Mouse (Mus musculus): ENCODE measurements at regions not wholly inside any gene's neighbourhood (a gene's known extent, or its start where the extent isn't known, plus 50 kb on each side); places are given as distances from the start of the nearest gene placed in this dataset.

DNA sequence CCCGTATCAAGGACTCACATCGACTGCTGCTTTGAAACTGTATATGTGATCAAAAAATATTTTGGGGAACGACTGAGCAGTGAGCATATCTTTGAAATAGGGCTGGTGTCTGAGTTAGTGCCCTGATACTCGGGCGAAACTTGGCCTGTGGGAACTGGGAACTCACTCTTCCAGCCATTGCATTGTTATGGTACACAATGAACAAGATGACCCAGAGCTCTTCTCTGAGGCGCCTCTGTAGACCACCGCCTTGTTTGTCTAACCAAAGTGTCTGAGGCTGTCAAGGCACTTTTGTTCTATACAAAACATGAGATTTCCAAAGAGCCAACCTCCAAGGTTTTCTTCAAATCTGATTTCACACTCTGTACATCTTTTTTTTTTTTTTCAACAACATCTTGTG lies 201.5 kb downstream of the Cog6 start:
- no peak for DNase-seq (ENCODE audit: low read depth, low spot score)

DNA sequence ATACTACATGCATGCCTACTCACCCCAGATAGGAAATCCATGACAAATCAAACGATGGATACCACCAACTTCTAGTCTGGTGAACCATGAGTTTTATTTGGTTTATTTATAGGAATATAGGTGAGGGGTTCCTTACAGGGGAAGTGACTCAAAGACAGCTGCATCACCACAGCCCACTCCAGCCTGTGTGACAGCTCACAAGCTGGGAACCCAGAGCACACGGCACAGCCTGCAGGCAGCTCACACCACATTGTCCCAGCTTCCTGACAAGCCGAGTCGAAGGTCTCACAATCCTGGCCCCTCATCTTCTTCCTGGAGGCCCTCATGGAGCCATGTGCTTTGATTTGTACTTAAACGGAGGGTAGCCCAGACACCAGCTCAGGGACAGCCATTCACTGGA lies 214.7 kb downstream of the Cog6 start:
- DNase-seq (ENCODE audit: low read depth, low spot score) = no peak

DNA sequence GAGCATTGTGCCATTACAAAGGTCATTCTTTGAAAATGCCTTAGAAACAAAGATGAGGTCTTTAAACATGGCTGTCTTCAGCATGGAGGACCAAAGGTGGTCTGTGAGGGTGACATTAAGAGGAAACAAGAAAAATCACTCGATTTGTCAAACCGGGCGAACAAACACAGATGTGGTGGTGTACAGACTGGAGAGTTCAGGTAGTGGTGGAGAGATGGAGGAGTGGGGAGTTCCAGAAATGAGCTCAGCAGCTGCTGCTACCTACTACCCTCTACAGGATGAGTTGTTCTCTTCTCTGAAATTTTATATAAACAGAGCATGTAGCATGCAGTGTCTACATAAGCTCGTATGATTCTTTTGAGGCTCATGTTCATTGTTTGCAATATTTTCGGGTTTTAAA lies 215.6 kb downstream of the Cog6 start:
- DNase-seq (ENCODE audit: low read depth, low spot score) = no peak

DNA sequence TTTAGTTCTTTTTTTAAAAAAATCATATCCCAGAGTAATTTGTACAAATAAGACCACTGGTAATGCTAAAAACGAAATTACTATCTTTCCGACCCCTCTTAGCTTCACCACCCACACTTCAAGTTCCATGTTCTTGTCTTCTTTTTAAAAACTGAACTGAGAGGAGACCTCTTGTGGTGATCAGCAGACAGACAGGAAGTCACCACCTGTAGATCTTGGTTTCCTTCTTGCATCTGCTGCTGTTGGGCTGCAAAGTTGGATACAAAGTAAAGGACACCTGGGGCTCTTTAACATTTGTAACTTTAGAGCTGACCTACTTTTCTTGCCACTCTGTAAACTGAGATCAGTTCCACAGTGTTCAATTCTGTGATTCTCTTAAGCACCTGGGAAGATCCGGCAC lies 216.4 kb downstream of the Cog6 start:
- DNase-seq (ENCODE audit: low read depth, low spot score) = no peak

DNA sequence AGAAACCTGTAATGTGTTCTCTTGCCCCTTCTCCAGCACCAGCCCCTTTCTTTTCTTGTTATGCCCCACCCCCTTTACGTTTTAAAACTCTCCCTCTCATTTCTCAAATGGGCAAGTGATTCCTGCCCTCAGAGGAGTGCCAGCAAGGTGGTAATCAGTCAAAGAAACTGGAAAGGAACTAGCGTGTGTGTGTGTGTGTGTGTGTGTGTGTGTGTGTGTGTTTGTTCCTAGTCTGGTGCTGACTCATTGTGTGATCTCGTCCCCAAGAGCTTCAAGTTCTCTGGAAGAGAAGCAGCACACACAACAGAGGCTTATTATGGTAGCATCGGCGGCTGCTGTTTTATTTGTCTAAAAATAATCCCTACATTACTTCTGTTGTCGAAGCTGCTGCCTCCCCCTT lies 219.2 kb downstream of the Cog6 start:
- no peak for DNase-seq (ENCODE audit: low read depth, low spot score)

DNA sequence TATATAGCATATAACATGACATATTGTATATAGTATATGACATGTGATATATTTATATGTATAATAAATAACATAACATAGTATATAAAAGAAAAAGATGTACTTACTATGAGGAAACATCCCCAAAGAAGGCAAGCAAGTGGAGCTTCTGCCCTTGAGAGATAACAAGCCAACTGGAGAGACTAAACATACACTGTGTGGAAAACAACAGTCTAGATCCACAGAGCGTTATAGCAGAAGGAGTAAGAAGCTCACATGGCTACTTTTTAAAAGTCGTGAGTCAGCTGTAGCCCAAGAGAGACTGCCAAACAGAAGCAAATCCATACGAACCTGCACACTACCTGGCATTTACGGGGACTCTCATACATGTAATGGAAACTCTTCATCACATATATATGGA lies 219.9 kb downstream of the Cog6 start:
- no peak for DNase-seq (ENCODE audit: low read depth, low spot score)

DNA sequence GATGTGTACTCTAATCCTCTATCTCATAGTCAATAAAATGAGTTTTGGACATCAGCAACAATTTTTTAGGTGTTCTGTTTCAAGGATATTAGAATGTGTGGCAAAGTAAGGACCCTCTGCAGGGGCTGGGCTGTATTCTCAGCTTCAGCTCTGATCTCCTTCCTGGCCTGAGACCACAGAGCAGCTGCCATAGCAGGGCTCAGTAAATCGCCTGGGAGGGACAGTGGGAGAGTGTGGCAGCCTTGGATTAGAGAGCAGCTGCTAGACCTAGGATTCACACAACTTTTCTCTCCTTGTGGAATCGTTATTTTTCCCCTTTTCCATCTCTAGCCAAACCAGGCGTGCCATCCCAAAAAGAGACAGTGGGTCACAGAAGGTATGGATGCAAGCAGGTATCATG lies 222.8 kb downstream of the Cog6 start:
- DNase-seq (ENCODE audit: low read depth, low spot score) = no peak

DNA sequence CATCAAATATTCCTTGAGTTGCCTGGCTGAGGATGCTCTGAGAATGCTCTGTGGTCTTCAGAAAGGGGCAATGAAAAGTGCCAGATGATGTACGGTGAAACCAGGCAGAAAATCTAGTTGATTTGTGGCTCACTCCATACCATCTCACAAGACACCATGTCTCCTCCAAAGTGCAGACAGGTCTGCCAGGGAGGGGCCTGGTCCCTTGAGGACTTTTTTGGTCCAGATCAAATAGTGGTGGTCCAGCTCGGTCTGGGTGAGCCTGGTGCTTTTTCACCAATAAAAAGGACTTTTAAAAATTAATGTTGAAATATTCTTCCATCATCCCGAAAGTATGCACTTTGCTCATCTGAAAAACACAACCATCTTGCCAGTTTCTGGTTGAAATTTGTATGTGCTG lies 224.2 kb downstream of the Cog6 start:
- no peak for DNase-seq (ENCODE audit: low read depth, low spot score)

DNA sequence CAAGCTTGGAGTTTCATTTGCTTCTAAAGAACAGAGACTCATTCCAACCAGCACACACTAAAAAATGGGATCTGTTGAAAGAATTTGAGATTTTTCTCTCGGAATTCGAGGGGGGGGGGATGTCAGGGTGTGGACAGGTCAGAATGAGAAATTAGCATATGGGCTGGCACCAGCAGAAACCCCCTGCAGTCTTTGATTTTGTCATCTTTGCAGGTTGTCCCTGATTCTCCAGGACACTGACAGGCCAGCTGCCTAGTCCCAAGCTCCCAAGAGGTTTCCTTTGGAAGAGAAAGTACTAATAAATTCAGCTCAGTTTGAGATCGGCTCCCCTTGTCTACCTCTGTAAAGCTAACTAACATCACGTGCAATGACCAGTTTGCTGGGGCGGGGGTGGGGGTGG lies 224.9 kb downstream of the Cog6 start:
- DNase-seq (ENCODE audit: low read depth, low spot score) = no peak

DNA sequence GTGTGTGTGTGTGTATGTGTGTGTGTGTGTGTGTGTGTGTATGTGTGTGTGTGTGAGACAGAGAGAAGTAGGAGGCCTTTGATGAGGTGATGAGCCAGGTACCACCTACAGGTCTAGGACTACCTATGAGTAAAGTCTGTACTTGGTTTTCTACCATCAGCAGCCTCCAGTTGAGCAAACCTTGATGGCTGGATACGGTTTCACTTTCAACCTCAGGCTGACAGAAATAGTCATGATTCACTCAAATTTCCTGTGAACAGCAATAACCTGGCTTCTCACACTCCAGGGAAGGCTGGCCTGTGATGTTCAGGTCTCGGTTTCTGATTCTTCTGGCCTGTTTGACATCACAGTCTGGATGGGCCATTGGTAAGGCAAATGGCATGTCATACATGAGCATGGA lies 226.1 kb downstream of the Cog6 start:
- DNase-seq (ENCODE audit: low read depth, low spot score) = no peak

DNA sequence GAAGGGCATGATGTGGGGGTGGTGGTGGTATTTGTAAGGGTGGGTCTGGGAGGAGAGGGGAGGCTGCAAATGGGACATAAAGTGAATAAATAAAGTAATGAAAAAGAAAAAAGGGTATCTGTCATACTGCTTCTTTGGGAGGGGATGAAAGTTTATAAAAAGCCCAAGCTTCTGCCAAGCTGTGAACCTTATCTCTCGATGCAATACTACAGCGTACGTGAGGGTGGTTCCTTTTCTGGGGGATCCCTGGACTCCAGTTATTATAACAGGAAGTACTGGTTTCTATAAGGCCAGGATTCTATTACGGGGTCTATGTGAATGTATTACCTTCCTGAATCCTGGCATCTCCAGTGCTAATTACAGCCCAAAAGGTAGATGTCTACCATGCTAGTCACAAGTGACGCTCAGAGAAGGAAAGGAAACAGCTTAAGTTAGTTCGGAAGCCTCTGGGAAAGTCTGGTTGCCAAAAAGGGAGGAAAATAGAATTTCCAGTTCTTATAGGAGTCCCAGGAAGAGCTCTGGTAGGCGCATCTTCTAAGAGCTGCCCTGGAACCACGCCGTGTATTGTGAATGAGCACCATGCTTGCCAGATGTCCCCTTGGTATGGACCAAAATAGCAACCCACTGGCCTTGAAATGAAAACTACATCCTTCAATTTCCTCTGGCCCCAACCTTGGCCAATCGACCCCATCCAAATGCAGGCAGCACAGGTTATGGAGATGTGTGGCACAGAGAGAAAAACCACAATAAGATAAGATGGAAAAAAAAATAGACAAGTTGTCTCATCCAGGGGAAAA lies 228.9 kb downstream of the Cog6 start:
- no peak for DNase-seq (ENCODE audit: low read depth, low spot score)

DNA sequence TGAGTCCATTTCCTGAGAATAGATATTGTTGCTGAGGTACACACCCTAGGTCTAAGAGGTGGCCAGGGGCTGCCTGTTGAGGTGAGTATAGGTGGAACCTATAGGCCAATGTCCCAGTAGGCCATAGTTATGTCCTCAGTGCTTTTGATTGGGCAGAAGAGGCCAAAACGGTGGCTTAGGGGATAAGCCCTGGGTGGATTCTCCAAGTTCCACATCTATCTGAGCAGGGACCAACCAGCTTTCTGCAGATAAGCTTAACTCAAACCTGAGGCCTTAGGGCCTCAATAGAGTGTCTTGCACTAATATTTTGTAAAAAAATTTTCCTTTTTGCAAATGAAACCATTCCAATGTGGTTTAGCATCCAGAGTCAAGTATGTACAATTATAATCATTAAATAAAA lies 231.4 kb downstream of the Cog6 start:
- no peak for DNase-seq (ENCODE audit: low read depth, low spot score)

DNA sequence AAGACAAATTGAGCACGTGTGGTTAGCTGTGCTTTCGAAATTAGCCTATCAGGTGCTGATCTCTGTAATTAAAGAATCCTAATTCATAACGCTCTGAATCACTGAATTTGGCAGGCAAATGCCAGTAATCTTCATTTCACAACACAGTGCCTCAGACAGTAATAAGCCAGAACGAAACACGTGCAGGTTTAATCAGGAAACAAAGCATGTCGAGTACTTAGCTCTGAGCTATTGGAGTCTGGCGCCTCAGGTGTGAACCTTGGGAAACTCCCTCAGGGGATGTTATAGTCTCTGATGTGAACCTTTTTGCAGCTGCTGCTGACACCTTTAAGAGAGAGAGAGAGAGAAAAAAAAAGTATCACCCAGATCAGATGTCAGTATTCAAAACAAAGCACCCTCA lies 232.6 kb downstream of the Cog6 start:
- no peak for DNase-seq (ENCODE audit: low read depth, low spot score)

DNA sequence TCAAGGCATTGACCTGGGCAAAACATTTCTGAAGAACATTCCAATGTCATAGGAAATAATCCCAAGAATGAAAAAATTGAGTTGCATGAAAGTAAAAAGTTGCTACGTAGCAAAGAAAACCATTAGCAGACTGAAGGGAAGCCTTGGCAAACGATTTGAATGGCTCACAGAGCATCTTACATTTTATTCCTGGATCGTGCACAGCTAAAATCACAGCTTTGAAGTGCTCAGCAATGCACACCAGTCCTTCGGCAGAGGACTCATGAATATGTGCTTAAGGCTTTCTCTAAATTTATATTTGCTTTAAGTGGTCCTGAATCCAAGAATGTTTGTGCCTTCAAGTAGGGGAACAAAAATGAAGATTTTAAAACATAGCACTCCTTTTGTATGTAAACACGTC lies 234.5 kb downstream of the Cog6 start:
- DNase-seq (ENCODE audit: low read depth, low spot score) = no peak

DNA sequence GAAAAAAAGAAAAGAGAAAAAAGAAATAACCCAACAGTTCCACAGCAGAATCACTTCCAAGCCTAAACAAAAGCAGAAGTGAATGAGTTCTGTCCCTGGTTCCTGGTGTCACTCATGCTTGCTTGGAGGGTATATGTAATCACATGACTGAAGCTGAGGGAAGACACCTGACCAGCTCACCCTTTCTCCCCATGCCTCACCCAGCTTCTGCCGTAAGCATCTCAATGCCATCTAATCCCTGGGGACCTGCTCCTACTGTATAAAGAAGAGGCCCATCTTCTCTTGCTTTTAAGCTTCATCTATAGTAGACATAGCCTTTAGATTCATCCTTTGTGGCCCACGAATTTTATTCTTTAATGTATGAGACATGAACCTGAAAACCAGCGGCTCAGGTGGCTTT lies 235.5 kb downstream of the Cog6 start:
- no peak for DNase-seq (ENCODE audit: low read depth, low spot score)

DNA sequence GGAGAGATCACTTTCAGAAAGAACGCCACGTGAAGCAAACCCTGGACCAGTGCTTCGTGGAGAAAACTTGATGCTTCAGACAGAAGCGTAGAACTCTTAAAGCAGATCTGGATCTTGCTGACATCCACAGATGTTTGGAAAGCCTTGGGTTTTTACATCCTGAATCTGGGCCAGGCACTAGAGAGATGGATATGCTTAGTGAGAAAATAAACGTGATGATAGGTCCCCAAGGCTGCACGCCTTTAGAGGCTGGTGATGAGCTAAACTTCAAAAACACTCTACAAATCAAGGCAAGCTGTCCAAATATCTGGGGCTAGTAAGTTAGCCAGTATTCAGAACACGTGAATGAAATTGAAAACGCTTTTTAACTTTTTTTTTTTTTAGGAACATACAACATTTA lies 236.7 kb downstream of the Cog6 start:
- DNase-seq (ENCODE audit: low read depth, low spot score) = no peak

DNA sequence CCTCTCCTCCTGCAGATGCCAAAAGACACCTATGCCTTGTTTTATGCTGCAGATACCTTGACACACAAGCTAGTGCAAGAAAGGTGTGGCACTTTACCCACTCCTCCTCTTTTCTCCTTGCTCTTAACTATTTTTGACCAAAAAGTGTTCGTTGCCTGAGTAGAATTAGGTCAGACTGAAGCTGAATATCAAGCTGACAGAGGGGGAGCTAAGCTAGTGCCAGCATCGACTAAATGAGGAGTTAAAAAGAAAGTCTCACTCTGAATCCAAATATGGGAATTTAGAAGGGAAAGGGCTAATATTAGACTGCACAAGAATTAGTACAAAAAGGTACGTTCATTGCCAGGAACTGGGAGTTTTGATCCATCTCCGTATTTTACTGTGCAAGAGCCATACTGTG lies 241.2 kb downstream of the Cog6 start:
- no peak for DNase-seq (ENCODE audit: low read depth, low spot score)

DNA sequence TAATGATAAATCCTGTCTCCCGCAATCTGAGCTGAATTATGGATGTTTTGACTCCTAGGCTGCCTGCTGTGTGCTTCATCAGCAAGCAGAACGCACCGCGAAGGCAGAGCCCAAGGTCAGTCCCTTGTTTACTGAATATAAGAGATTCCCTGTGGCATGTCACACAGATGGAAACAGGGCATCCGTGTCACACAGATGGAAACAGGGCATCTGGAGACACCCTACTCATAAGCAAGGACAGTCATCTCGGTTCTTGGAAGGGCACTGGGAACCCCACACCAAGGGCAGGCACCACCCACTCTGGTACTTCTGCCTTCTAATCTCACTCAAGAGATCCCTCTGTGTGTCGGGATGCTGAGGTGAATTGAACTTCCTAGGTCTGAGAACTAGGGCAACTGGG lies 241.9 kb downstream of the Cog6 start:
- DNase-seq (ENCODE audit: low read depth, low spot score) = no peak

DNA sequence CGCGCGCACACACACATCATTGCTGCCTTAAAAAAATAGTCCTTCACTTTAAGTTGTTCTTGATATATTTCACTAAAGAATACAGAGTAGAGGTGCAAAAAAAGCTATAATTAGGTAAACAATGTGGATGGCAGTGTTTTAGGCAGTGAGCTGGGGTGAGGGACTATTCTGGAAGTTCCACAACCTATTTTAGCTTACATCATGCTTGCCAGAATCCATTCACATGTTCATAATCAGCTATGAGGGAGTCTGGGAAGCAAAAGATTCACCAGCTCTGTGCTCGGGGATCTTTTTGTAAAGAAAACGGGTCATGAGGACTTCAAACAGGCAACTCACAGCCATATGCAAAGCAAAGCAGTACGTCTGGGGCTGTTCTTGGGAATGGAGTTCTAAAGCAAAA lies 242.3 kb downstream of the Cog6 start:
- DNase-seq (ENCODE audit: low read depth, low spot score) = no peak

DNA sequence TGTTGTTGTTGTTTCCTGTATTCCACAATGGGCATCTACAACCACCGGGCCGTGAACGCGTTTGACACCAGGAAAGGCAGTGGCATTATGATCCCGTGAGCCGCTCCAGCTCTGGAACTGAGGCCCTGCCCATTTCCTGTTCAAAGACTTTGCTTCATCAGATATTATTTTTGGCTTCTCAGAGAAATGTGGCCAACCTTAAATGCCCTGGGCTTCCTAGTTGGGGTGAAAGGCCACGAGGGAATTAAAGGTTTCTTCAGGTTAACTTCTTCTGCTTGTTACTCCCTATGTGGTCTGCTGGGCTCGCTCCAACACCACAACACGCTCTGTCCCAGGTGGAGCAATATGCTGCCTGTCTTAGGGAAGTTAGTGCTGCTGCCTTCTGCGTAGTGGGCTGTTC lies 249.8 kb downstream of the Cog6 start:
- no peak for DNase-seq (ENCODE audit: low read depth, low spot score)

DNA sequence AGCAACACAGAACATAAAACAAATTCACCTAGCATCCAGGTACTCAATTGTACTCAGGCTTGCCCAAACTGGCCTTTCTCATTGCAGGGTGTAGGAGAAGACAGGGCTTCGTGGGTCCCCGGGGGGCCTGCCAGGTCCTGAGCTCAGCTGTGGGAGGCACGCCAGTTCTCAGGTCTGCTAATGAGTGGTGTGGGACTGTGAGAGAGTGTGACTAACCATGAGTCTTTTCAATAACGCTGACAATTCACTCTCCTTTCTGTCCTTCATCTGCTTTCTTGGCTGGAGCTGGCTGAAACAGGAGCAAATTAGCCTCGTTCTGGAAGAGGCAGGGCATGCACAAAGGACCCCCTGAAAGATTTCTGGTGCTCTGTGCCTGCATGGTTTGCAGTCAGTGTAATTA lies 250.2 kb downstream of the Cog6 start:
- DNase-seq (ENCODE audit: low read depth, low spot score) = no peak

DNA sequence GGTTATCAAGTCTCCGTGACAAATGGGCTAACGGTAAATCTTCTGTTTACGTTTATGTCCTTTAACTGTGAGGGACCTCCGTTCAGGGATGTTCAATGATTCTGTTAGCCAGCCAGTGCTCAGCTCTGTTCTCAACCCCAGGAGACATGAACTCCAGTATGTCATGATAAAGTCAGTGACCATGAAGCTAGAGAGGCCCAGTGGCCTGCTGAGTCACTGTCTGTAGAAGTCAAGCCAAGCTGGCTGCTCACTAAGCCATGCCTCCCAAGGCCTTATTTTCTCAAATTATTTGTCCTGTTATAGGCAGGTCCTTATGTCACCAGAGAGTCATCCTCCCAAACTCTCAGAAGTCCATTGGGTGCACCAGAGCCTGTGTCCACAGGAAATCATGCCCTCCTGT lies 252.9 kb downstream of the Cog6 start:
- DNase-seq (ENCODE audit: low read depth, low spot score) = no peak

DNA sequence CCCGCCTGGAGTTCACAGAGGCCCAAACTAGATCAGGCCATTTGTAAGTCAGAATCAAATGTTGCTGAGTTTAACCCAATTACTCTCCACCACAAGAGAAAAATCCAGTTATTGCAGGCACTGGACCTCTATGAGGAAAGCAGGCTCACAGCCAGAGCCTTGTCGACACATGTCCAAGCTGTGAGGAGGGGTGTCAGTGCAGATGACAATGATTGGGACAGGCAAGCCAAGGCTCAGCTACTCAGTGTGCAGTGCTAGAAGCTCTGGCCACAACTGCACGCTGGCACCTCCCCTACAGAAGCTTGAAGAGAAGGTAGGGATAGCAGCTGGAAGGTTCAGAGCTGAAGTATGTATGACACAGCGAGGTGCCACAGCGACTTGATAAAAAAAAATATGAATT lies 253.4 kb downstream of the Cog6 start:
- DNase-seq (ENCODE audit: low read depth, low spot score) = no peak

DNA sequence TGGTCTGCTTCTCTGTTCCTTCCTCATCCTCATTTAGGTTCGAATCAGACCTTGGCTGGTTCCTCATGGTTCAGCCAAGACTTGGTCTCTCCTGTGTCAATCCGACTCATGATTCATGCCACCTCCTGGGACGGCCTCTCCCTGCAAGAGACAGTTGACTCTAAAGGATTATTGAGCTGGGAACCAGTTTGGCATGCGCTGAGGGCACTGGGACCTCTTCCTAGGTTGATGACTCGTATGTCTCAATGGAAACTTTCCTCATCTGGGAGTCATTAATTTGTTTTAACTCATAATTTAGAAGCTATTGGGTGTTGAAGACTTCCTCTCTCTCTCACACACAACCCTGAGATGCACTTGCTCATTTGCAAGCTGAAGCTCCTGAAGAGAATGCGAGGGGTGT lies 254.5 kb downstream of the Cog6 start:
- no peak for DNase-seq (ENCODE audit: low read depth, low spot score)

Measured in ZHBTc4 (cell line).